Mouse (Mus musculus) C2C12 (cell line): ENCODE data around the gene Sez6l2.

Experiments used
- CTCF ChIP-seq: IDR thresholded peaks from one replicate; pipeline ENCODE4 v1.5.1; 2011; ENCODE audit not compliant: control insufficient read depth, insufficient read depth, insufficient read length
- USF1 ChIP-seq: IDR thresholded peaks from one replicate; pipeline ENCODE4 v1.6.1; 2011; ENCODE audit warnings: low read depth, mild to moderate bottlenecking, control low read depth, moderate library complexity

DNA sequence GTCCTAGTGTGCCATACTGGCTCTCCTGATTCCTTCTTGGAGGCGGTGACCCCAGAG lies 25.4 kb downstream of the Sez6l2 start, which contains the start of gene Cdipt:
- TF ChIP-seq CTCF = no peak
- TF ChIP-seq USF1 = no peak
